Mouse (Mus musculus): ENCODE data around the gene Ripply2. TPM values are rescaled to one million over a fixed set of nuclear protein-coding genes. Genes with fewer than 3 reads are reported as not detected.
A peak's percentile ranks its signal among the peaks of the same experiment; 100 is the strongest.
"Not testable (repeated sequence)": the region's sequence is repeated elsewhere in the genome, so short reads cannot be mapped to it uniquely, and the experiment has no call there.

Ripply2 gene
- polyA plus RNA-seq (2016; fragmentation: Nextera tagmentation; extraction: Ambion mirVana): 2.2 and 2.5 TPM in 2 replicates

DNA sequence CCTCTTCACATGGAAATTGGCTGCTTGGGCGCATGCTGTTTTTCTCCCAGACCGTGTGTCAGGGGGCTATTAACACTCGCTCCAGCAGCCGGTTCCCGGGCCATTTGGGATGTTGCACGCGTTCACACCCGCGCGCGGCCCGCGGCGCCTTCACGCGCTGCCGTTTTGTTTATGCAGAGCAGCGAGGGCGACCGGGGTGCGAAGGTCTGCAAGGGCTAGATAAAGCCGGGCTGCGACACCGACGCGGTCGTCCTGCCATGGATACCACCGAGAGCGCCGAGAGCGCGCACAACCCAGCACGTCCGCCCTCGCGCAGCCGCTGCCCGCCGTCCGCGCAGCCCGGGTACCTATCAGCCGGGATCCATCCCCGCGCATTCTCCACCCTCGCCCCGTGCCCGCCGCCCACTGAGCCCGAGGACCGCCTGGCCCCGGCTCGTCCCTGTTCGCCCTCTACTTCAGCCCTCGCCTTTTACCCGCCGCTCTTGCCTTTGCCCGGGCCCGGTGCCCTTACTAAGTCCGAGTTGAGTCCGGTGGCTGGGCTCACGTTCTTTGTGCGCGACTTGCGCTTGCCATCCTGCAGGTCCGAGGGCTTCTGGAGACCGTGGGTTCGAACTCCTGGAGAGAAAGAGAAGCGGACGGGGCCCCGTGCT, at the start of gene Ripply2:
Gene Ripply2 (plus strand): TSS at position 250 of the 650 bp plus-strand sequence.
- peak within 1 kb of the TSS; percentile 60 for H3K4me3 ChIP-seq (replicated peaks)
- H3K4me1 ChIP-seq: peaks cover 9% of the 10 kb centered on the region
- peak; percentile 79 for ATAC-seq (ENCODE audit: low FRiP score)
- H3K27me3 ChIP-seq: peaks cover 39% of the 10 kb centered on the region
- under 1% methylated on average over 71 of the region's 71 CpGs for WGBS
- H3K4me2 ChIP-seq: peak within 1 kb of the TSS; percentile 94
- no peaks in the 10 kb centered on the region for H3K9me3 ChIP-seq
- peak within 1 kb of the TSS; percentile 65 for H3K9ac ChIP-seq
- no peak within 1 kb of the TSS for H3K27ac ChIP-seq
- H3K36me3 ChIP-seq (replicated peaks): no peaks in the 10 kb centered on the region

DNA sequence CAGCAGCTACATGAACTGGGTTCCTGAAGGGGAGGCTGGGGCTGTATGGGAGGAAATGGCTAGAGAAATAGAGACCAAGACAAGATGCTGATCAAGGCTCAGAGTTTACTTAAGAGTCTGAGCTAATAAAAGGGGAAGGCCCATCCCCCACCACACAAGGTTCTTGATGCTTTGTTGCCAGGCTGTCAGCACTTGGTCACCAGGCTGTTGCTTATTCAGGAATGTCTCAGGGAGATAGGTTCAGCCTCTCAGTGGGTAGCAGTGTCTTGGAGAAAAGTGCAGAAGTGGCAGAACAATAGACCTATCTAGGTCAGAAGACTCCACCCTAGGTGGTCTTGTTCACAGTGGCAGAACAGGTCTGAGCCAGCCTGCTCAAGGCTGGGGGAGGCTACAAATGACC, 42.9 kb upstream of the Ripply2 start:
- H3K36me3 ChIP-seq (replicated peaks); ATAC-seq (ENCODE audit: low FRiP score); H3K9me3 ChIP-seq; H3K4me1 ChIP-seq; H3K27me3 ChIP-seq; H3K4me3 ChIP-seq (replicated peaks); H3K27ac ChIP-seq; H3K9ac ChIP-seq; H3K4me2 ChIP-seq: not testable (repeated sequence)

DNA sequence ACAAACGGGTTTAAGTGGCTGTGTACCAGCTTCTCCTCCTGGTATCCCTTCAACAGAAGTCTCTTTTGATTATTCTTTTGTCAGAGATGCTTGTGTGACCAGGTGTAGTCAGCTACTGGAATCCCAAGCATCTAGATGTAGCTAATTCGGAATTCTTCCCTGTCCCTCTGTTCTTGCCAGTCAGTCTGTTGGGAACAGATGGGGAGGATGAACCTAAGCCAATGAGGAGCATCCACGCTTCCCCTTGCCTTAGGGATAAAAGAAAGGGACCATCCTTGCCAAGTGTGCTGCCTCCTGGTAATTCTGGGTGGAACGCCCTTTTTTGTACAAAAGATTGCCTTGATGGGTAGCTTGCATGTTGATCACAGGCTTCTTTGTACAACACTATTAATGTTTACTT, 41.8 kb upstream of the Ripply2 start:
- WGBS: 65% methylated on average over 4 of the region's 4 CpGs
- Histone ChIP-seq H3K4me3 (replicated peaks) (no peak overlapping the region), H3K27ac (no peak overlapping the region), H3K36me3 (replicated peaks) (no peaks in the 10 kb centered on the region), H3K27me3 (no peaks in the 10 kb centered on the region), H3K9ac (no peak overlapping the region), H3K9me3 (no peaks in the 10 kb centered on the region), H3K4me2 (no peak overlapping the region), H3K4me1 (no peaks in the 10 kb centered on the region)
- ATAC-seq (ENCODE audit: low FRiP score): no peak

DNA sequence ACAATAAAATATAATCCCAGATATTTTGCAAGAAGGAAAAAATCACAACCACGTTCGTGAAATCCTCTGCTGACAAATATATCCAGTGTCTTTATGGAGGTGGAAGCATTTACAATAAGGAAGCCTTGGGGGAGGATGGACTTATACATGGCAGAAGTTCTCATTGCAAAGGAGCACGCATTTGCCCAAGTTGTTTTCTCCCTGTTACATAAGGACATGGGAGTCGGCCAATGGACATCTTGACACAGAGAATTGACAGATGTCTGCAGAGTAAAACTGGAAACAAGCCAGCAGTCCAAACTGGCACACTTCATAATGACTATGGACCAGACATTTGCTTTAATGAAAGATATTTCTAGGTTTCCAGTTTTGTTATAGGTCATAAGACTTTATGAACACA, 38.4 kb upstream of the Ripply2 start:
- WGBS: 87% methylated on average over 4 of the region's 4 CpGs
- no peak for ATAC-seq (ENCODE audit: low FRiP score)
- Histone ChIP-seq H3K4me2 (no peak overlapping the region), H3K4me3 (replicated peaks) (no peak overlapping the region), H3K9me3 (no peaks in the 10 kb centered on the region), H3K27ac (no peak overlapping the region), H3K36me3 (replicated peaks) (no peaks in the 10 kb centered on the region), H3K27me3 (no peaks in the 10 kb centered on the region), H3K9ac (no peak overlapping the region), H3K4me1 (no peaks in the 10 kb centered on the region)

DNA sequence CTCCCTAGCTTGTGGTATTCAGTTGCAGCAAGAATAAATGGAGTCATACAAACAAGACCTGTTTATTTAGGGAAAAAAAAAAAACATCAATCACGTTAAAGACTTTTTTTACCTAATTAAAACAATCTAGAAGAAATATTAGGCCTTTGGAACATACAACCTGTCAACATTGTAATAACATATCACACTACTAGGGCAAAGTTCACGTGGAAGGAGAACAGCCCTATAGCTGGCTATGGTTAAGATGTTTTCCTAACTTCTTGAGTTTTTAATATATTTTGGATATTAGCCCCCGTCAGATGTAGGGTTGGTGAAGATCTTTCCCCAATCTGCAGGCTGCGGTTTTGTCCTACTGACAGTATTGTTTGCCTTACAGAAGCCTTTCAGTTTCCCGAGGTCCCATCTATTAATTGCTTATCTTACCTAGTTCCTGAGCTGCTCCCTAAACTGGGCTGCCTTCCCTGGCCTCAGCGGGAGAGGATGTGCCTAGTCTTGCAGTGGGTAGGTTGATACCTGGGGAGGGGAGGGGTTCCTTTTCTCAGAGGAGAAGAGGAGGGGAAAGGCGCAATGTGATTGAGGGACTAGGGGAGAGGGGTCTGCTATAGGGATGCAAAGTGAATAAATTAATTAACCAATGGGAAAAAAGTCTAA, 37.0 kb upstream of the Ripply2 start:
- Histone ChIP-seq H3K27ac (no peak overlapping the region), H3K4me3 (replicated peaks) (no peak overlapping the region), H3K9me3 (no peaks in the 10 kb centered on the region), H3K9ac (no peak overlapping the region), H3K4me1 (no peaks in the 10 kb centered on the region), H3K36me3 (replicated peaks) (no peaks in the 10 kb centered on the region), H3K27me3 (no peaks in the 10 kb centered on the region), H3K4me2 (no peak overlapping the region)
- 76% methylated on average over 7 of the region's 7 CpGs for WGBS
- no peak for ATAC-seq (ENCODE audit: low FRiP score)

DNA sequence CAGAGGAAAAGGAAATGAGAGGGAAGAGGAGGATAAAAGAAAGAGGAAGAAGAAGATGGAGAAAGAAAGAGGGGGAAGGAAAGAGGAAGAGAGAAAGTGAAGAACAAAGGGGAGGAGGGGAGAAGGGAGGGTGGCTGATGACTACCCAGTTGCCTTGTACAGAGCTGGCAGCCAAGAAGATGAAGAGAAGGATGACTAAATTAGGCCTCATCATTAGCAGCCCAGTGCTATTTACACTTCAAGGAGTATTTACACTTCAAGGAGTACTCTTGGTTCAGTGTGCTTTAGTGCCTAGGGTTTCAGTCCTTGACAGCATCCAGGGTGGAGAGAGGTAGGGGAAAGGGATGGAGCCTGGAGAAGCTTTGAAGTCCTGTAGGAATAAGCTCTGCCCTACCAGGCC, 35.3 kb upstream of the Ripply2 start:
- no peaks in the 10 kb centered on the region for H3K9me3 ChIP-seq
- H3K4me3 ChIP-seq (replicated peaks): no peak overlapping the region
- no peaks in the 10 kb centered on the region for H3K27me3 ChIP-seq
- no peaks in the 10 kb centered on the region for H3K36me3 ChIP-seq (replicated peaks)
- no peak overlapping the region for H3K27ac ChIP-seq
- H3K9ac ChIP-seq: no peak overlapping the region
- no peak overlapping the region for H3K4me2 ChIP-seq
- H3K4me1 ChIP-seq: no peaks in the 10 kb centered on the region
- no peak for ATAC-seq (ENCODE audit: low FRiP score)

DNA sequence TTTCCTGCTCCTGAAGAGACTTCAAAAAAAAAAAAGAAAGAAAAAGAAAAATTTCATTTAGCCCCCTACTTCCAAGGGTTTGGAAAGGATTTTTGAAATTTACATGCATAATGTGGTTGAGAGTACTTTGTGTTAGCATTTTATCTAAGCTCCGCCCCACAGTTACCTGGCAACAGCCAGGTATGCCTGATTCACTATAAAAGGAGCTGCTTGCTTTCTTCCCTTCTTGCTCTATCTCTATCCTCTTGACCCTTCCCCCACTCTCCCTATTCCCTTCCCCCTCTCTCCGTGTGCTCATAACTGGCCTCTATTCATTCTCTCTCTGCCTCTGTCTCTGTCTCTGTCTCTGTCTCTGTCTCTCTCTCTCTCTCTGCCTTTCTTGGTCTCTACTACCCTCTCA, 34.4 kb upstream of the Ripply2 start:
- no peaks in the 10 kb centered on the region for H3K27me3 ChIP-seq
- no peak overlapping the region for H3K4me3 ChIP-seq (replicated peaks)
- WGBS: 53% methylated on average over 2 of the region's 2 CpGs
- no peaks in the 10 kb centered on the region for H3K36me3 ChIP-seq (replicated peaks)
- no peak overlapping the region for H3K4me2 ChIP-seq
- ATAC-seq (ENCODE audit: low FRiP score): no peak
- H3K9me3 ChIP-seq: no peaks in the 10 kb centered on the region
- no peaks in the 10 kb centered on the region for H3K4me1 ChIP-seq
- H3K9ac ChIP-seq: no peak overlapping the region
- H3K27ac ChIP-seq: no peak overlapping the region

DNA sequence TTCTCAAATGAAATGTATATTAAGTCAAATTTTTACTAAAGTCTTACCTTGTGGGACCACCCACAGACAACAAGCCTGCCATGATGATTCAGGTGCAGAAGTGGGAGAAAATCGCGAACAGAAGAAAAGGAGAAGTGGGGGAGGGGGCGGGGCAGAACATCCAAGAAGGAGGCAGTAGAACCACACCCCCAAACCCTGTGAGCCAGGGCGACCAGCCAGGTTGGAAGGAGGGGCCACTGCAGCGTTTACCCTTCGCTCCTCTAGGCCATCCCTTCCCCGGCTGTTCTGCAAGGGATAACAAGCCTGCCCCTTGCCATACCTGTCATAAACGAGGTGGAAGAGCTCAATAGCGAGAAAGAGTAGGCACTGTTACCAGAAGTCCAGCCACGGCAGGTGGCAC, 33.8 kb upstream of the Ripply2 start:
- H3K4me1 ChIP-seq: no peaks in the 10 kb centered on the region
- 17% methylated on average over 10 of the region's 10 CpGs for WGBS
- no peak for ATAC-seq (ENCODE audit: low FRiP score)

DNA sequence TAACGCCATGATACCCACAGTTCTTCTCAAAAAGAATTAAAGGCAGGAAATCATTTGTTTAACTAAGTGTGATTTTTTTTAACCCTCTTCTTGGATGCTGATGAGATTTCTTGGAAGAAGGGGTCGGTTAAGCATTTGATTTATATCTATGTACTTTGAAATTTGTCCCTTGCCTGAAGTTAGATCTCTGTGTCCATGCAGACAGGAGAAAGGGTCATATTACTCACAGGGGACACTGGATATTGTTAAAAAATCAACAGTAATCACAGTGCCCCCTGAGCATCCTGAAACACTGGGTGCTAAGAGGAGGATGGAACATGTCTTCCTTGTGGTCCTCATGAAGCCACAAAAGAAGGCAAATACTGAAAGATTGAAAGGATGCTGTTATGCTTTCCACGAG, 30.8 kb upstream of the Ripply2 start:
- H3K9ac ChIP-seq: no peak overlapping the region
- H3K4me2 ChIP-seq: no peak overlapping the region
- no peaks in the 10 kb centered on the region for H3K9me3 ChIP-seq
- H3K27me3 ChIP-seq: no peaks in the 10 kb centered on the region
- no peaks in the 10 kb centered on the region for H3K36me3 ChIP-seq (replicated peaks)
- no peak overlapping the region for H3K27ac ChIP-seq
- 76% methylated on average over 3 of the region's 3 CpGs for WGBS
- no peak overlapping the region for H3K4me3 ChIP-seq (replicated peaks)
- H3K4me1 ChIP-seq: no peaks in the 10 kb centered on the region
- ATAC-seq (ENCODE audit: low FRiP score): no peak

More for the DNA sequence above, 33.8 kb upstream of the Ripply2 start:
- no peak overlapping the region for H3K27ac ChIP-seq
- H3K4me2 ChIP-seq: no peak overlapping the region
- no peaks in the 10 kb centered on the region for H3K27me3 ChIP-seq
- no peaks in the 10 kb centered on the region for H3K36me3 ChIP-seq (replicated peaks)
- H3K4me3 ChIP-seq (replicated peaks): no peak overlapping the region
- H3K9me3 ChIP-seq: no peaks in the 10 kb centered on the region
- H3K9ac ChIP-seq: no peak overlapping the region

DNA sequence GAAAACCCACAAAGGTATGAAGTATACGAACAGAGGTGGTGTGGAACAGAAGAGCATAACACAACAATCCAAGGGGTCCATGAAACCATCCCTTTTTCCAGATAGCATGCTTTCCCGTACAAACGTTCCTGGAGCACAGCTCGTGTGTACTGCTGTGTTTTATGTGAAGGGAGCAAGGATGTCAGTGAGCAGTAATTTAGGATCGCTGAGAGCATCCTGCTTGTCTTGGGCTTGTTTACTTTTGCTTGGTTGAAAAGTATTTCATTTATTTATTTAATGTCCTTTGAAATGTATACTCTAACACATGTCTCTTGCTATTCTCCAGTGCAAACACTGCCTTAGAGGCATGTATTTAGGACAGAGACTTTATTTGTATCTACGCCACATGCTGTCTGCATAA, 30.2 kb upstream of the Ripply2 start:
- ATAC-seq (ENCODE audit: low FRiP score): no peak
- H3K36me3 ChIP-seq (replicated peaks): no peaks in the 10 kb centered on the region
- no peak overlapping the region for H3K4me3 ChIP-seq (replicated peaks)
- H3K27ac ChIP-seq: no peak overlapping the region
- no peaks in the 10 kb centered on the region for H3K9me3 ChIP-seq
- WGBS: 81% methylated on average over 6 of the region's 6 CpGs
- no peak overlapping the region for H3K4me2 ChIP-seq
- H3K4me1 ChIP-seq: no peaks in the 10 kb centered on the region
- no peak overlapping the region for H3K9ac ChIP-seq
- H3K27me3 ChIP-seq: no peaks in the 10 kb centered on the region

DNA sequence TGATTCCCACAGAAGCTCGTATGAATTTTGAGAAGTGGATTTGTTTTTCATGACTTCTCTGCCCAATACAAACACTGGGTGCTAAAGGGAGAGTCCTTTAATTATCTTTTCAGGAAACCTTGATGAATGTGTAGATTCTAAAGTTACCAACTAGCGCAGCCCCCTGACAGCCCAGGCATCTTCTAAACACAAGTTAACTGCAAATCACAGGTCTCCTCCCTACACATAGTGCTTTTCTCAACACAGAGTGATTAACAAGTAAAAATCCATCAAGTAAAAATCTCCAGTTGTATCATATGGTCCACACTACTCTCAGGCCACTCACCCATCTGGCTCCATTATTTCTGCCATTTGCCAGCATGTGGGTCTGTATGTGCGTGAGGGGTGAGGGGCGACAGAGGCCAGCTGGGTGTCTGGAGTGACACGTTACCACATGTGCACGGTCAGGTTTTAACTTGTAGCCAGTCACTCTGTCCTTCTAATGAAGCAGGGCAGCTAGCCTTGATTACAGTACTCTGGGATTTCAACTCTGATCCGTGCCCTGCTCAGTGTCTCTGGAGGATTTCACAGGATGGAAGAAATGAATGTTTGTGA, 28.5 kb upstream of the Ripply2 start:
- no peaks in the 10 kb centered on the region for H3K4me1 ChIP-seq
- WGBS: 79% methylated on average over 7 of the region's 7 CpGs
- no peaks in the 10 kb centered on the region for H3K27me3 ChIP-seq
- no peak overlapping the region for H3K4me2 ChIP-seq
- no peak overlapping the region for H3K9ac ChIP-seq
- H3K27ac ChIP-seq: no peak overlapping the region
- no peaks in the 10 kb centered on the region for H3K36me3 ChIP-seq (replicated peaks)
- ATAC-seq (ENCODE audit: low FRiP score): no peak
- no peaks in the 10 kb centered on the region for H3K9me3 ChIP-seq
- H3K4me3 ChIP-seq (replicated peaks): no peak overlapping the region

DNA sequence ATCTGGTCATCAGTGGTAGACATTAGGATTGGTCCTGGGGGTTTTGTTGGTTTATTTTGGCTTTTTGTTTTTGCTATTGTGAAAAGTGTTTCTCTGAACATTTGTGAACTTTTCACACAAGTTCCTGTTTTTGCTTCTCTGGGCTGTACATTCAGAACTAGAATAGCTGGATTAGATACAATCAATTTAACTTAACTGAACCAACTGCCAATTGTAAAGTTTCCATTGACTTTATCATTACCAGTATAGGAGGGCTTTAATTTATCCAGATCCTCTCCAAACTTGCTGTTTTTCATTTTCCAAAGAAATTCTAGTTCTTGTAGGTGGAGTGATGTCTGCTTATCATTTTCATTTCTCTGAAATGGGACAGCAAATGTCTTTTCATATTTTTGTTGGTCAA, 25.5 kb upstream of the Ripply2 start:
- H3K9me3 ChIP-seq: no peaks in the 10 kb centered on the region
- no peak for ATAC-seq (ENCODE audit: low FRiP score)
- H3K9ac ChIP-seq: no peak overlapping the region
- H3K4me2 ChIP-seq: no peak overlapping the region
- H3K36me3 ChIP-seq (replicated peaks): no peaks in the 10 kb centered on the region
- H3K27ac ChIP-seq: no peak overlapping the region
- no peaks in the 10 kb centered on the region for H3K27me3 ChIP-seq
- no peak overlapping the region for H3K4me3 ChIP-seq (replicated peaks)
- H3K4me1 ChIP-seq: no peaks in the 10 kb centered on the region

DNA sequence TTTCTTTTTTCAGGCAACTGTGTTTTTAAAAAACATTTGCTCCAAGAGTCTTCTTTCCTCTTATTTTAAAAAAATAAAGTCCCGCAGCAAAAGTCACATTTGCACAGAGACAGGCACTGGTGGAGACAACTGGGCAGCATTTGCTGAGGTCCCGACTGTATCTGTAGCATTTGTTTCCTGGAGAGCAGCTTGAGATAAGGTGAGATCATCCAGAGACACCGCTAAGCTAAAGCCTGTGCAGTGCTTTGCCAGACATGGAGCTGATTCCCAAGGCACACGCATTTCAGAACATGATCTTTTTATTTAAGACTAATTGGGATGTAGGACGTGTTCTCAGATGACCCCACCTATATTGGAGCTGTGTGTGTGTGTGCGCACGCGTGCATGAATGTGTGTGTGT, 23.6 kb upstream of the Ripply2 start:
- H3K4me1 ChIP-seq: no peaks in the 10 kb centered on the region
- 87% methylated on average over 8 of the region's 8 CpGs for WGBS
- H3K36me3 ChIP-seq (replicated peaks): no peaks in the 10 kb centered on the region
- H3K27ac ChIP-seq: no peak overlapping the region
- ATAC-seq (ENCODE audit: low FRiP score): no peak
- H3K4me3 ChIP-seq (replicated peaks): no peak overlapping the region
- H3K27me3 ChIP-seq: no peaks in the 10 kb centered on the region
- H3K4me2 ChIP-seq: no peak overlapping the region
- H3K9me3 ChIP-seq: no peaks in the 10 kb centered on the region
- no peak overlapping the region for H3K9ac ChIP-seq

Data from forebrain, embryonic 12.5 days (tissue).